ENCODE assay signal across 11 mouse cellular contexts in genomic region chr9:58305686-58306085, GRCm38 (mm10). TPM values are rescaled to one million over a fixed set of nuclear protein-coding genes. Genes with fewer than 3 reads are reported as not detected.
DNase-seq lines count a peak whose midpoint lies in the region; ATAC-seq and TF ChIP-seq lines count a peak whose summit lies in the region.
"Had no signal": no experiment of that assay in that cellular context is flagged by ENCODE, and none has a peak within 500 bp of the region (broad histone marks: within the 10 kb centered on the region; RNA-seq: fewer than 3 reads in every experiment).

No protein-coding gene starts in this region.

- H3K9me3 ChIP-seq in intestine, embryonic 16.5 days (ENCODE audit: control insufficient read depth, low read length), result no peaks in the 10 kb centered on the region

- no peak for TF ChIP-seq CTCF in gastrocnemius, adult 2 months (IDR thresholded peaks at IDR 0.05)

- no peaks in the 10 kb centered on the region for H3K27me3 ChIP-seq in intestine, embryonic 16.5 days (replicated peaks; ENCODE audit: control insufficient read depth, insufficient read depth, low read length)

- WGBS in intestine, embryonic 16.5 days, result 33% methylated on average over 6 of the region's 6 CpGs

- peak; percentile 26; the same call in 1 of the 2 replicates for ATAC-seq in intestine, embryonic 16.5 days
- ATAC-seq in granulocyte monocyte progenitor cell, adult 5-6 weeks (replicated peaks; ENCODE audit: poor library complexity, severe bottlenecking), result no peak

- H3K9ac ChIP-seq in intestine, embryonic 16.5 days (ENCODE audit: low read depth, low read length), result no peak overlapping the region

- H3K27ac ChIP-seq in gastrocnemius, adult 2 months, result peak overlapping the region; percentile 72
- H3K27ac ChIP-seq in intestine, embryonic 16.5 days (ENCODE audit: low read length), result no peak overlapping the region

- H3K4me2 ChIP-seq in intestine, embryonic 16.5 days (ENCODE audit: low read depth, low read length), result no peak overlapping the region

- H3K4me1 ChIP-seq in intestine, embryonic 16.5 days (ENCODE audit: control insufficient read depth, insufficient read depth, low read length), result peaks cover 24% of the 10 kb centered on the region

- peak overlapping the region; percentile 19; the same call in 1 of the 2 replicates for H3K4me3 ChIP-seq in gastrocnemius, adult 2 months
- H3K4me3 ChIP-seq in intestine, embryonic 16.5 days (ENCODE audit: low read length), result no peak overlapping the region
- H3K4me3 ChIP-seq: megakaryocyte, embryonic 14.5 days had no signal

- intact Hi-C loops in gastrocnemius, adult 2 months (cut with DNase I), result no loop called here
- intact Hi-C loops in gastrocnemius, postnatal 36 days (cut with DNase I), result no loop called here

- peak; percentile 44 for DNase-seq in gastrocnemius, adult 2 months
- no peak for DNase-seq in gastrocnemius, postnatal 36 days
- DNase-seq in urinary bladder, postnatal 14 days (ENCODE audit: low spot score), result peak; percentile 53
- no peak for DNase-seq in urinary bladder, adult 2 months (ENCODE audit: low spot score)
- no peak for DNase-seq in frontal cortex, postnatal 14 days (ENCODE audit: low spot score in 2 of 2)
- DNase-seq in gastrocnemius, postnatal 4 days (ENCODE audit: low spot score in 2 of 2), result no peak
- DNase-seq: layer of hippocampus, postnatal 36 days had no signal

- no peaks in the 10 kb centered on the region for H3K36me3 ChIP-seq in intestine, embryonic 16.5 days (ENCODE audit: control insufficient read depth, insufficient read depth, low read length)

RNA-seq across cellular contexts. Expression of gene Loxl1, which starts 7.3 kb away (rescaled TPM):
- total RNA-seq in gastrocnemius, adult 2 months (2021), result 10 to 100 TPM; 10.6 to 17.9 TPM
- total RNA-seq in gastrocnemius, postnatal 36 days (2021), result 10 to 100 TPM; 13.9 to 14.3 TPM
- 56.0 and 68.7 TPM in 2 replicates for polyA plus RNA-seq in urinary bladder, adult 2 months (2012; rRNA removed)
- 19.1 and 24.5 TPM in 2 replicates for polyA plus RNA-seq in intestine, embryonic 16.5 days (2015; fragmentation: Nextera tagmentation; extraction: Ambion mirVana)
- total RNA-seq in granulocyte monocyte progenitor cell, adult 5-6 weeks (2014; fragmentation: Nextera tagmentation), result not detected in 2 replicates
- not detected in 2 replicates for total RNA-seq in granulocyte monocyte progenitor cell, adult 5-6 weeks (2017)
- total RNA-seq in gastrocnemius, postnatal 4 days (2021), result 10 to 100 TPM; 95.5 to 95.9 TPM
- total RNA-seq: common myeloid progenitor, adult 5-6 weeks had no signal

RNA-seq across cellular contexts. Expression of gene Stoml1, which starts 52.7 kb away (rescaled TPM):
- 1 to 10 TPM; 6.8 to 7.3 TPM for total RNA-seq in gastrocnemius, adult 2 months (2021)
- 1 to 10 TPM; 5.5 to 7.5 TPM for total RNA-seq in gastrocnemius, postnatal 36 days (2021)
- polyA plus RNA-seq in urinary bladder, adult 2 months (2012; rRNA removed), result 60.9 and 66.9 TPM in 2 replicates
- polyA plus RNA-seq in intestine, embryonic 16.5 days (2015; fragmentation: Nextera tagmentation; extraction: Ambion mirVana), result 21.1 and 22.4 TPM in 2 replicates
- total RNA-seq in granulocyte monocyte progenitor cell, adult 5-6 weeks (2014; fragmentation: Nextera tagmentation), result 10.4 and 11.6 TPM in 2 replicates
- total RNA-seq in granulocyte monocyte progenitor cell, adult 5-6 weeks (2017), result 6.3 and 17.7 TPM in 2 replicates
- total RNA-seq in gastrocnemius, postnatal 4 days (2021), result 10 to 100 TPM; 16.1 to 16.6 TPM

RNA-seq across cellular contexts. Expression of gene Pml, which starts 56.1 kb away (rescaled TPM):
- total RNA-seq in gastrocnemius, adult 2 months (2021), result 1 to 10 TPM; 4.1 to 4.5 TPM
- total RNA-seq in gastrocnemius, postnatal 36 days (2021), result 1 to 10 TPM; 4.0 to 4.3 TPM
- 14.2 and 21.8 TPM in 2 replicates for polyA plus RNA-seq in urinary bladder, adult 2 months (2012; rRNA removed)
- 12.4 and 13.7 TPM in 2 replicates for polyA plus RNA-seq in intestine, embryonic 16.5 days (2015; fragmentation: Nextera tagmentation; extraction: Ambion mirVana)
- 49.9 and 57.2 TPM in 2 replicates for total RNA-seq in granulocyte monocyte progenitor cell, adult 5-6 weeks (2014; fragmentation: Nextera tagmentation)
- total RNA-seq in granulocyte monocyte progenitor cell, adult 5-6 weeks (2017), result 9.3 and 10.1 TPM in 2 replicates
- 10 to 100 TPM; 16.8 to 19.5 TPM for total RNA-seq in gastrocnemius, postnatal 4 days (2021)

Comparison
In these comparisons a context has a peak if more than half of its experiments do, and no peak if none do; other contexts are left out.
1. DNase-seq: peak in gastrocnemius, adult 2 months (single experiment) and urinary bladder, postnatal 14 days (single experiment); none in gastrocnemius, postnatal 36 days (0 of 2), urinary bladder, adult 2 months (single experiment), frontal cortex, postnatal 14 days (0 of 2) and gastrocnemius, postnatal 4 days (0 of 2).
2. RNA of gene Loxl1, which starts 7.3 kb away (total RNA-seq): 95.5 to 95.9 TPM in gastrocnemius, postnatal 4 days, 10.6 to 17.9 TPM in gastrocnemius, adult 2 months and 13.9 to 14.3 TPM in gastrocnemius, postnatal 36 days; not detected in granulocyte monocyte progenitor cell, adult 5-6 weeks; every median in the first group is over 10 times any median in the second.